Mouse (Mus musculus) small intestine, adult 2 months (tissue): ENCODE measurements around the gene Fxyd2.

Experiments
- CTCF ChIP-seq: fragments of 200-500 bp; IDR thresholded peaks from 2 replicates; pipeline ENCODE4 v1.5.1; 2012; ENCODE audit warnings: low read depth, mild to moderate bottlenecking, control low read depth, inconsistent platforms, low read length, moderate library complexity, mixed read lengths; ENCODE audit not compliant: insufficient replicate concordance, insufficient read length; ENCODE audit errors: extremely low read depth
- POLR2A ChIP-seq: fragments of 200-500 bp; IDR thresholded peaks from 2 replicates; pipeline ENCODE4 v1.6.1; 2012; ENCODE audit warnings: low read depth, mild to moderate bottlenecking, control low read depth, inconsistent platforms, low read length, moderate library complexity

- no peak for TF ChIP-seq CTCF
- TF ChIP-seq POLR2A, result no peak
Observed at GRCm38 (mm10) chr9:45418252-45418651, 18.8 kb downstream of the Fxyd2 start.
